Mouse (Mus musculus) limb, embryonic 14.5 days (tissue): Measurements from ENCODE around the gene Slc25a11. TPM values are rescaled to one million over a fixed set of nuclear protein-coding genes. Genes with fewer than 3 reads are reported as not detected.

Source experiments
- ATAC-seq: fragments of 200-750 bp; cut with Nextera tagmentation; 2 replicates; pipeline ENCODE4 v1.8.0; 2017; ENCODE audit warnings: low read depth, moderate number of reproducible peaks, moderate TSS enrichment; ENCODE audit not compliant: low FRiP score
- DNase-seq: peaks from one replicate; pipeline ENCODE4 v3.0.0-alpha.2; 2015; ENCODE audit warnings: low spot score
- H3K27ac ChIP-seq: fragments of 300-500 bp; sonication (generic); replicated peaks from 2 replicates; pipeline ENCODE4 v1.5.1; 2014; ENCODE audit warnings: low read depth, mild to moderate bottlenecking, low read length, moderate library complexity, mixed read lengths
- H3K27me3 ChIP-seq: fragments of 300-500 bp; sonication (generic); 2 replicates; pipeline ENCODE4 v1.6.1; 2014; ENCODE audit warnings: low read length, mixed read lengths; ENCODE audit not compliant: control insufficient read depth, insufficient read depth
- H3K36me3 ChIP-seq: fragments of 300-500 bp; sonication (generic); 2 replicates; pipeline ENCODE4 v1.6.1; 2014; ENCODE audit warnings: mild to moderate bottlenecking, low read length, moderate library complexity, mixed read lengths; ENCODE audit not compliant: control insufficient read depth, insufficient read depth
- H3K4me1 ChIP-seq: fragments of 300-500 bp; sonication (generic); 2 replicates; pipeline ENCODE4 v1.6.1; 2014; ENCODE audit warnings: antibody characterized with exemption, low read length, mixed read lengths; ENCODE audit not compliant: control insufficient read depth, insufficient read depth
- H3K4me2 ChIP-seq: fragments of 300-500 bp; sonication (generic); replicated peaks from 2 replicates; pipeline ENCODE4 v1.6.1; 2014; ENCODE audit warnings: low read depth, mild to moderate bottlenecking, low read length, moderate library complexity; ENCODE audit not compliant: severe bottlenecking
- H3K4me3 ChIP-seq: fragments of 300-500 bp; sonication (generic); replicated peaks from 2 replicates; pipeline ENCODE4 v1.5.1; 2014; ENCODE audit warnings: low read length
- H3K9ac ChIP-seq: fragments of 300-500 bp; sonication (generic); 2 replicates; pipeline ENCODE4 v1.6.1; 2014; ENCODE audit warnings: mild to moderate bottlenecking, low read depth, low read length, moderate library complexity; ENCODE audit not compliant: severe bottlenecking
- H3K9me3 ChIP-seq: fragments of 300-500 bp; sonication (generic); 2 replicates; pipeline ENCODE4 v1.6.1; 2016; ENCODE audit warnings: low read length; ENCODE audit not compliant: control insufficient read depth
- POLR2A ChIP-seq: fragments of 200-500 bp; IDR thresholded peaks from 2 replicates; pipeline ENCODE4 v1.8.0; 2012; ENCODE audit warnings: inconsistent platforms, mild to moderate bottlenecking, moderate library complexity, borderline replicate concordance; ENCODE audit not compliant: insufficient read depth, insufficient read length; ENCODE audit errors: extremely low read depth
- WGBS: fragments of 180-500 bp; shearing (Covaris S2); extraction: QIAGEN DNeasy Blood & Tissue Kit; methylation state at CpG from one replicate; pipeline ENCODE4 v1.1.7; 2014; 5-methylcytosine and 5-hydroxymethylcytosine counted together
- polyA plus RNA-seq, 2 experiments: library from polyadenylated mRNA; depleted of rRNA in 1 of 2; stranded (reverse) in 1 of 2; unstranded in 1 of 2; fragments of >200 nt; fragmentation: Nextera tagmentation in 1 of 2; extraction: Ambion mirVana in 1 of 2; gene quantifications; 2 replicates each; pipeline versions ENCODE4 v1.2.1 to v1.2.3; 2012 to 2014

The Slc25a11 gene
- polyA plus RNA-seq, 2 experiments, result 134 to 163 TPM

GRCm38 (mm10) chr11:70671333-70672047, 24.2 kb upstream of the Slc25a11 start:
- Histone ChIP-seq H3K36me3 (peaks cover 48% of the 10 kb centered on the region), H3K9me3 (no peaks in the 10 kb centered on the region), H3K4me2 (peak overlapping the region; percentile 87; the same call in 1 of the 2 replicates), H3K27me3 (no peaks in the 10 kb centered on the region), H3K4me3 (no peak overlapping the region), H3K9ac (no peak overlapping the region), H3K27ac (no peak overlapping the region), H3K4me1 (peaks cover 11% of the 10 kb centered on the region)
- WGBS, result 89% methylated on average over 16 of the region's 16 CpGs
- TF ChIP-seq POLR2A, result no peak
- ATAC-seq (no peak), DNase-seq (no peak)

GRCm38 (mm10) chr11:70670483-70670882, 23.2 kb upstream of the Slc25a11 start:
- ATAC-seq, result no peak
- Histone ChIP-seq H3K36me3 (peaks cover 48% of the 10 kb centered on the region), H3K4me1 (peaks cover 11% of the 10 kb centered on the region), H3K4me3 (peak overlapping the region; percentile 65), H3K27me3 (no peaks in the 10 kb centered on the region), H3K4me2 (peak overlapping the region; percentile 87), H3K27ac (peak overlapping the region; percentile 97), H3K9me3 (no peaks in the 10 kb centered on the region), H3K9ac (peak overlapping the region; percentile 73)
- no peak for TF ChIP-seq POLR2A
- DNase-seq, result no peak
- WGBS, result 54% methylated on average over 14 of the region's 14 CpGs

GRCm38 (mm10) chr11:70669582-70670345, 22.5 kb upstream of the Slc25a11 start:
- Histone ChIP-seq H3K27me3 (no peaks in the 10 kb centered on the region), H3K27ac (peak overlapping the region; percentile 97), H3K36me3 (peaks cover 48% of the 10 kb centered on the region), H3K4me2 (peak overlapping the region; percentile 87), H3K4me3 (peak overlapping the region; percentile 65), H3K9ac (peak overlapping the region; percentile 73), H3K9me3 (no peaks in the 10 kb centered on the region), H3K4me1 (peaks cover 11% of the 10 kb centered on the region)
- DNase-seq (peak; percentile 89), ATAC-seq (peak; percentile 18)
- peak; percentile 34; the same call in 1 of the 2 replicates for TF ChIP-seq POLR2A
- under 1% methylated on average over 29 of the region's 31 CpGs for WGBS

- peak; percentile 100 for DNase-seq
- ATAC-seq, result peak; percentile 96
- H3K4me1 ChIP-seq, result peaks cover 11% of the 10 kb centered on the region
- H3K9me3 ChIP-seq, result no peaks in the 10 kb centered on the region
- H3K27me3 ChIP-seq, result no peaks in the 10 kb centered on the region
- H3K27ac ChIP-seq, result peak within 1 kb of the TSS; percentile 97
- under 1% methylated on average over 42 of the region's 44 CpGs for WGBS
- peak within 1 kb of the TSS; percentile 65 for H3K4me3 ChIP-seq
- H3K4me2 ChIP-seq, result peak within 1 kb of the TSS; percentile 87
- H3K36me3 ChIP-seq, result peaks cover 56% of the 10 kb centered on the region
- peak within 1 kb of the TSS; percentile 73 for H3K9ac ChIP-seq
- peak; percentile 45; the same call in 1 of the 2 replicates for TF ChIP-seq POLR2A
Observed at GRCm38 (mm10) chr11:70668771-70669505, 21.7 kb upstream of the Slc25a11 start, which contains the start of gene Spag7. TSS of gene Spag7 (minus strand) at chr11:70669416.

GRCm38 (mm10) chr11:70668335-70668770, 21.1 kb upstream of the Slc25a11 start:
- no peak for TF ChIP-seq POLR2A
- H3K4me1 ChIP-seq, result peaks cover 11% of the 10 kb centered on the region
- H3K27ac ChIP-seq, result peak overlapping the region; percentile 80
- no peak for ATAC-seq
- peak overlapping the region; percentile 55 for H3K9ac ChIP-seq
- peaks cover 56% of the 10 kb centered on the region for H3K36me3 ChIP-seq
- H3K4me3 ChIP-seq, result peak overlapping the region; percentile 65
- no peaks in the 10 kb centered on the region for H3K27me3 ChIP-seq
- H3K9me3 ChIP-seq, result no peaks in the 10 kb centered on the region
- peak overlapping the region; percentile 58 for H3K4me2 ChIP-seq
- DNase-seq, result no peak
- under 1% methylated on average over 15 of the region's 15 CpGs for WGBS
